Mouse (Mus musculus) midbrain, embryonic 10.5 days (tissue): Measurements from ENCODE around the gene Aip. TPM values are rescaled to one million over a fixed set of nuclear protein-coding genes. Genes with fewer than 3 reads are reported as not detected.
A peak's percentile ranks its signal among the peaks of the same experiment; 100 is the strongest.

Experiments used
- DNase-seq: peaks from one replicate; pipeline ENCODE4 v3.0.0-alpha.2; 2017; ENCODE audit warnings: low spot score
- H3K27ac ChIP-seq: fragments of 300-500 bp; sonication (generic); replicated peaks from 2 replicates; pipeline ENCODE4 v1.5.1; 2016; ENCODE audit warnings: mild to moderate bottlenecking
- H3K27me3 ChIP-seq: fragments of 300-500 bp; sonication (generic); 2 replicates; pipeline ENCODE4 v1.6.1; 2016; ENCODE audit warnings: low read depth, mild to moderate bottlenecking; ENCODE audit not compliant: poor library complexity, severe bottlenecking
- H3K36me3 ChIP-seq: fragments of 300-500 bp; sonication (generic); 2 replicates; pipeline ENCODE4 v1.6.1; 2016; ENCODE audit warnings: mild to moderate bottlenecking, moderate library complexity
- H3K4me1 ChIP-seq: fragments of 300-500 bp; sonication (generic); 2 replicates; pipeline ENCODE4 v1.6.1; 2016
- H3K4me3 ChIP-seq: fragments of 300-500 bp; sonication (generic); 2 replicates; pipeline ENCODE4 v1.5.1; 2016; ENCODE audit warnings: mild to moderate bottlenecking, moderate library complexity
- H3K9me3 ChIP-seq: fragments of 300-500 bp; sonication (generic); replicated peaks from 2 replicates; pipeline ENCODE4 v1.6.1; 2016; ENCODE audit warnings: mild to moderate bottlenecking
- WGBS: fragments of 180-500 bp; shearing (Covaris S2); methylation state at CpG from one replicate; pipeline ENCODE4 v1.1.7; 2016; 5-methylcytosine and 5-hydroxymethylcytosine counted together
- polyA plus RNA-seq: library from polyadenylated mRNA; unstranded; fragments of >200 nt; fragmentation: Nextera tagmentation; extraction: Ambion mirVana; gene quantifications from 2 replicates; pipeline ENCODE4 v1.2.1, GENCODE M21; 2016

Aip gene
- 60.6 and 61.7 TPM in 2 replicates for polyA plus RNA-seq

- peak within 1 kb of the TSS; percentile 79 for H3K4me3 ChIP-seq
- H3K27me3 ChIP-seq, result no peaks in the 10 kb centered on the region
- H3K27ac ChIP-seq, result peak within 1 kb of the TSS; percentile 90
- peaks cover 25% of the 10 kb centered on the region for H3K4me1 ChIP-seq
- no peaks in the 10 kb centered on the region for H3K9me3 ChIP-seq
- WGBS, result 1% methylated on average over 64 of the region's 64 CpGs
- peak; percentile 99 for DNase-seq
- peaks cover 35% of the 10 kb centered on the region for H3K36me3 ChIP-seq
These were observed at the start of gene Aip for GRCm38 (mm10) chr19:4125741-4126696. Gene Aip (minus strand): TSS chr19:4125858.

GRCm38 (mm10) chr19:4172925-4173324 is 47.3 kb upstream of the Aip start:
- no peak for DNase-seq
- 61% methylated on average over 11 of the region's 11 CpGs for WGBS
- Histone ChIP-seq H3K36me3 (no peaks in the 10 kb centered on the region), H3K27ac (no peak overlapping the region), H3K4me1 (peaks cover 35% of the 10 kb centered on the region), H3K4me3 (no peak overlapping the region), H3K9me3 (no peaks in the 10 kb centered on the region), H3K27me3 (peaks cover 23% of the 10 kb centered on the region)

DNA sequence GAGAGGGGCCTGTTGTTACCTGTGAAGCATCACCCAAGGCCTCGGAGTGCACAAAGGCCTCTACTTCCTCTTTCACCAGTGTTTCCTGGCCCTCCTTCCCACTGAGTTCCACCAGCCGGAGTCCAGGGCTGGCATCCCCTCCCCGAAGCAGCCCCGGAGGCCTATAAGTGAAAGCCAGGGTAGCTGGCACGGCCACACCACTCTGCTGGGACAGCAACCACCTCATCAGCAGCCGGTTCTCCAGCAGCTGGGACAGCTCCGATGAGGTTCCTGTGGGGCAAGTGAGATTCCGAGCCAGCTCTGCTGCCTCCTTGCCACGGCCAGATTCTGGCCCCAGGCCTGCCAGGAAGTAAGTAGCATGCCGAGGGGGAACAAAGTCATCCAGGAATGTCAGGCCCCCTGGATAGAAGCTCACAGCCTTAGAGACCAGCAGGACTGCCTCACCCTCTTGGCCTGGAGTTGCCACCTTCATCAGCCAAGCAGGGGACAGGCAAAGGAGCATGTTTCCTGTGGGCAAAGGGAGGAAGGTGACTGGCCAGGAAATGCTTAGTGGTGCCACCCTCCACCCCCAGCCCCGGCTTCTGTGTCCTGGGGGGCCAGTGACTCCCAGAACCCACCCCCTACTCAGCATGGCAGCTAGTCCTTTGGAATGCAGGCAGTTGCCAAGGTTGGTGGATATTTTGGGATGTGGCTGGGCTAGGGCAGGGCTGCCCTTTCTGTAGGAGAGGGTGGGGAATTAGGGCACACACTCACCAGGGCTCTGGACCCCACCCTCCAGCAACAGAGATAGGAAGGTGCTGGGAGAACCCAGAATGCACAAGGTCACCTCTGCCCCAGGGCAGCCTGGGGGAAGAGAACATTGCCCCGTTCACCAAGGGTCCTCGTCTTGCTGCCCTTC is 46.0 kb upstream of the Aip start:
- H3K4me1 ChIP-seq, result peaks cover 35% of the 10 kb centered on the region
- DNase-seq, result no peak
- H3K27me3 ChIP-seq, result peaks cover 23% of the 10 kb centered on the region
- no peaks in the 10 kb centered on the region for H3K36me3 ChIP-seq
- H3K27ac ChIP-seq, result no peak overlapping the region
- WGBS, result 74% methylated on average over 13 of the region's 13 CpGs
- H3K4me3 ChIP-seq, result 0 out of 2 replicates have a peak overlapping the region, but pooled peaks have one; percentile 9
- no peaks in the 10 kb centered on the region for H3K9me3 ChIP-seq

- Histone ChIP-seq H3K27me3 (peaks cover 21% of the 10 kb centered on the region), H3K27ac (peak overlapping the region; percentile 94), H3K4me1 (peaks cover 33% of the 10 kb centered on the region), H3K4me3 (no peak overlapping the region), H3K36me3 (no peaks in the 10 kb centered on the region), H3K9me3 (no peaks in the 10 kb centered on the region)
- 91% methylated on average over 10 of the region's 10 CpGs for WGBS
- DNase-seq, result no peak
These were observed 45.2 kb upstream of the Aip start for GRCm38 (mm10) chr19:4170723-4171392.

- peaks cover 18% of the 10 kb centered on the region for H3K27me3 ChIP-seq
- DNase-seq, result no peak
- no peaks in the 10 kb centered on the region for H3K36me3 ChIP-seq
- H3K4me1 ChIP-seq, result peaks cover 23% of the 10 kb centered on the region
- no peaks in the 10 kb centered on the region for H3K9me3 ChIP-seq
- 11% methylated on average over 27 of the region's 27 CpGs for WGBS
- H3K27ac ChIP-seq, result peak overlapping the region; percentile 94
- H3K4me3 ChIP-seq, result peak overlapping the region; percentile 60
These were observed 44.2 kb upstream of the Aip start for GRCm38 (mm10) chr19:4169810-4170209.

- Histone ChIP-seq H3K4me1 (peaks cover 23% of the 10 kb centered on the region), H3K4me3 (peak overlapping the region; percentile 60), H3K27ac (peak overlapping the region; percentile 94), H3K9me3 (no peaks in the 10 kb centered on the region), H3K36me3 (no peaks in the 10 kb centered on the region), H3K27me3 (peaks cover 18% of the 10 kb centered on the region)
- DNase-seq, result peak; percentile 100
- WGBS, result under 1% methylated on average over 43 of the region's 43 CpGs
These were observed 43.7 kb upstream of the Aip start for GRCm38 (mm10) chr19:4169378-4169784.

GRCm38 (mm10) chr19:4166678-4167476 is 41.2 kb upstream of the Aip start:
- H3K4me1 ChIP-seq, result peaks cover 38% of the 10 kb centered on the region
- peaks cover 17% of the 10 kb centered on the region for H3K27me3 ChIP-seq
- no peak overlapping the region for H3K4me3 ChIP-seq
- no peaks in the 10 kb centered on the region for H3K36me3 ChIP-seq
- DNase-seq, result no peak
- WGBS, result 84% methylated on average over 9 of the region's 9 CpGs
- H3K9me3 ChIP-seq, result no peaks in the 10 kb centered on the region
- H3K27ac ChIP-seq, result no peak overlapping the region

GRCm38 (mm10) chr19:4164721-4165120 is 39.1 kb upstream of the Aip start:
- no peak overlapping the region for H3K27ac ChIP-seq

DNA sequence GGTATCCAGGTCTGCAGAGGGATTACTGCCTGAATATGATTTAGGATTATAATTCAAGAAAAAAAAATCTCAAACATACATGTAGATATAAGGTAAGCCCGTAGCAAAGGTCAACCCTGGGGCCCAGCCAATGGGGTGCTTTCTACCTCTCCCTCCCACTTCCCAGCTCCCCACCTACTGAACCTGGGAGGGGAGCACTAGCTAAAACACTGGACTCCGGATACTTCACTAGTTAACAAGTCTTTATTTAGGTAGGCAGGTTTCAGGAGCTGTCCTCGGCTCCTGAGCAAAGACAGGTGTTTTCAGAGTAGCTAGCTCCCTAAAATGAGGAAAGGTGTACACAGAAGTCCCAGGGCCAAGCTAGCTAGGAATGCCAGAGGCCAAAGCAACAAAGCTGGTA is 38.4 kb upstream of the Aip start:
- DNase-seq, result no peak
- H3K9me3 ChIP-seq, result no peaks in the 10 kb centered on the region
- peaks cover 23% of the 10 kb centered on the region for H3K36me3 ChIP-seq
- peak overlapping the region; percentile 73; the same call in 1 of the 2 replicates for H3K4me3 ChIP-seq
- WGBS, result 78% methylated on average over 3 of the region's 3 CpGs
- no peak overlapping the region for H3K27ac ChIP-seq
- peaks cover 17% of the 10 kb centered on the region for H3K4me1 ChIP-seq
- no peaks in the 10 kb centered on the region for H3K27me3 ChIP-seq

More at GRCm38 (mm10) chr19:4164721-4165120, 39.1 kb upstream of the Aip start:
- peaks cover 22% of the 10 kb centered on the region for H3K4me1 ChIP-seq
- no peaks in the 10 kb centered on the region for H3K27me3 ChIP-seq
- H3K9me3 ChIP-seq, result no peaks in the 10 kb centered on the region
- DNase-seq, result no peak
- H3K4me3 ChIP-seq, result no peak overlapping the region
- peaks cover 16% of the 10 kb centered on the region for H3K36me3 ChIP-seq
- 83% methylated on average over 2 of the region's 2 CpGs for WGBS

- Histone ChIP-seq H3K36me3 (peaks cover 28% of the 10 kb centered on the region), H3K9me3 (no peaks in the 10 kb centered on the region), H3K4me3 (peak overlapping the region; percentile 73), H3K4me1 (peaks cover 17% of the 10 kb centered on the region), H3K27me3 (no peaks in the 10 kb centered on the region), H3K27ac (peak overlapping the region; percentile 87)
- 43% methylated on average over 4 of the region's 4 CpGs for WGBS
- DNase-seq, result no peak
These were observed 37.9 kb upstream of the Aip start for GRCm38 (mm10) chr19:4163543-4163887.

DNA sequence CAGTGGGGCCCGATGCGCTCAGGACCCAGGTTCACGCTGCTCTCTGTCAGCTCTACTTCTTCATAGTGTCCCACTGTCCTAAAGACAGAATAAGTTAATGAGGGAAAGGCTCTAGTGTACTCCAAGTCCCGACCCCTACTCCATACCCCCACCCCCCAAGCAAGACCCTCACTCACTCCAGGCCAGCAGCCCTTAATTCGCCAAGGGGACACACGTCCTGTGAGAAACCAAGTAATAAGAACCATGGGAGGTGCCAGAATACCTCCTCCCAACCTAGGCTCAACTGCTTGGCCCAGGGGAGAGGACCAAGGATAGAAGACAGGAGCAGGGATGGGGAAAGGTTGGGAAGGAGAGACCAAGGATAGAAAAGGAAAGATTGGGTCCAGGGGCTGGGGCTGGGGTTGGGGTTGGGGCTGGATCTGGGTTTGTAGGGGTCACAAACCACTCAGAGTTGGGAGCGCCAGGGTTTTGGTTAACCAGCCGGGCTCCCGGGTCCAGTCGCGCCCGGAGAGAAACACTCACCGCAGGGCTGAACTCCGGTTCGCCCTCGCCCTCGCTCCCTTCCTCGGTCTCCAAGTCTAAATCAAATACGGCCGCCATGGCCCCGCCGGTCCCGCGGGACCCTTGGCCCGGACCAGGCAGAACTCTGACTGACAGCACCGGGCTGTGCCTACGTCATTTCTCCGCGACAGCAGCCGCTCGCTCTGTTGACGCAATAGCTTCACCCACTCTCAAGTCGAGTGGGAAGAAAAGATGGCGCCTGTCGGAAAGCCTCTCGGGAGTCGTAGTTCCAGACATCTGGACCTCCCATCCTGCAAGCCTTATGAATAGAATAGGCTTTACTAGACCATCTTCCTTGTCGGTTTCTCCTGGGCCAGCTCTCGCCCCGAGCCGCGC is 37.2 kb upstream of the Aip start, which contains the start of gene Rps6kb2:
TSS of gene Rps6kb2 (minus strand) at position 709 of the 897 bp plus-strand sequence.
- WGBS, result 7% methylated on average over 42 of the region's 42 CpGs
- no peaks in the 10 kb centered on the region for H3K9me3 ChIP-seq
- peak within 1 kb of the TSS; percentile 73 for H3K4me3 ChIP-seq
- no peaks in the 10 kb centered on the region for H3K27me3 ChIP-seq
- H3K4me1 ChIP-seq, result peaks cover 17% of the 10 kb centered on the region
- peak within 1 kb of the TSS; percentile 87 for H3K27ac ChIP-seq
- H3K36me3 ChIP-seq, result peaks cover 35% of the 10 kb centered on the region
- peak; percentile 95 for DNase-seq
